Mouse (Mus musculus): ENCODE measurements around the gene Pcmtd2. TPM values are rescaled to one million over a fixed set of nuclear protein-coding genes. Genes with fewer than 3 reads are reported as not detected.

Pcmtd2 gene
- polyA plus RNA-seq, 1 experiment, result 7.6 TPM

- H3K27ac ChIP-seq (ENCODE audit: insufficient read depth, low read depth, low read length), result no peak overlapping the region
- TF ChIP-seq CTCF (IDR thresholded peaks at IDR 0.05; ENCODE audit: extremely low read depth, insufficient read length, insufficient replicate concordance, low read depth, low read length) (no peak), POLR2A (IDR thresholded peaks at IDR 0.05; ENCODE audit: low read depth, low read length) (no peak)
These were observed 633 bp downstream of the Pcmtd2 start for GRCm38 (mm10) chr2:181838293-181838680.

GRCm38 (mm10) chr2:181845709-181846394 lies 8.2 kb downstream of the Pcmtd2 start:
- Histone ChIP-seq H3K27me3 (ENCODE audit: control insufficient read depth, insufficient read depth, low read length) (no peaks in the 10 kb centered on the region), H3K36me3 (ENCODE audit: control insufficient read depth, insufficient read depth, low read length) (peaks cover 28% of the 10 kb centered on the region), H3K4me1 (ENCODE audit: control insufficient read depth, insufficient read depth, insufficient read length, low read length) (no peaks in the 10 kb centered on the region), H3K4me3 (ENCODE audit: low read depth, low read length) (no peak overlapping the region), H3K27ac (ENCODE audit: insufficient read depth, low read depth, low read length) (no peak overlapping the region)
- TF ChIP-seq POLR2A (IDR thresholded peaks at IDR 0.05; ENCODE audit: low read depth, low read length) (no peak), CTCF (IDR thresholded peaks at IDR 0.05; ENCODE audit: extremely low read depth, insufficient read length, insufficient replicate concordance, low read depth, low read length) (no peak)
- WGBS, result 28% methylated on average over 5 of the region's 5 CpGs

More at GRCm38 (mm10) chr2:181838293-181838680, 633 bp downstream of the Pcmtd2 start:
- H3K36me3 ChIP-seq (ENCODE audit: control insufficient read depth, insufficient read depth, low read length), result peaks cover 4% of the 10 kb centered on the region
- WGBS, result 0% methylated on average over 3 of the region's 3 CpGs
- H3K27me3 ChIP-seq (ENCODE audit: control insufficient read depth, insufficient read depth, low read length), result no peaks in the 10 kb centered on the region
- H3K4me1 ChIP-seq (ENCODE audit: control insufficient read depth, insufficient read depth, insufficient read length, low read length), result peaks cover 7% of the 10 kb centered on the region; the same call in 1 of the 2 replicates
- peak overlapping the region; percentile 84; the same call in 1 of the 2 replicates for H3K4me3 ChIP-seq (ENCODE audit: low read depth, low read length)

GRCm38 (mm10) chr2:181863791-181864535 lies 26.3 kb downstream of the Pcmtd2 start, which contains the start of gene Polr3k:
Gene Polr3k, plus strand, starts transcription at chr2:181864337.
- Histone ChIP-seq H3K4me3 (ENCODE audit: low read depth, low read length) (peak within 1 kb of the TSS; percentile 80), H3K27me3 (ENCODE audit: control insufficient read depth, insufficient read depth, low read length) (no peaks in the 10 kb centered on the region), H3K4me1 (ENCODE audit: control insufficient read depth, insufficient read depth, insufficient read length, low read length) (0 out of 2 replicates have a peak, but pooled peaks cover 3% of the 10 kb centered on the region), H3K27ac (ENCODE audit: insufficient read depth, low read depth, low read length) (peak within 1 kb of the TSS; percentile 26; the same call in 1 of the 2 replicates), H3K36me3 (ENCODE audit: control insufficient read depth, insufficient read depth, low read length) (peaks cover 5% of the 10 kb centered on the region)
- no peak for TF ChIP-seq CTCF (IDR thresholded peaks at IDR 0.05; ENCODE audit: extremely low read depth, insufficient read length, insufficient replicate concordance, low read depth, low read length)
- peak; percentile 54 for TF ChIP-seq POLR2A (IDR thresholded peaks at IDR 0.05; ENCODE audit: low read depth, low read length)
- WGBS, result under 1% methylated on average over 35 of the region's 35 CpGs

GRCm38 (mm10) chr2:181864536-181864860 lies 26.8 kb downstream of the Pcmtd2 start:
- H3K36me3 ChIP-seq (ENCODE audit: control insufficient read depth, insufficient read depth, low read length), result peaks cover 5% of the 10 kb centered on the region

GRCm38 (mm10) chr2:181866931-181867330 lies 29.3 kb downstream of the Pcmtd2 start:
- H3K4me3 ChIP-seq (ENCODE audit: low read depth, low read length), result no peak overlapping the region
- H3K36me3 ChIP-seq (ENCODE audit: control insufficient read depth, insufficient read depth, low read length), result peaks cover 7% of the 10 kb centered on the region
- WGBS, result 43% methylated on average over 5 of the region's 5 CpGs
- TF ChIP-seq CTCF (IDR thresholded peaks at IDR 0.05; ENCODE audit: extremely low read depth, insufficient read length, insufficient replicate concordance, low read depth, low read length), result peak; percentile 24; the same call in 1 of the 2 replicates
- no peak for TF ChIP-seq POLR2A (IDR thresholded peaks at IDR 0.05; ENCODE audit: low read depth, low read length)
- no peak overlapping the region for H3K27ac ChIP-seq (ENCODE audit: insufficient read depth, low read depth, low read length)
- no peaks in the 10 kb centered on the region for H3K27me3 ChIP-seq (ENCODE audit: control insufficient read depth, insufficient read depth, low read length)
- H3K4me1 ChIP-seq (ENCODE audit: control insufficient read depth, insufficient read depth, insufficient read length, low read length), result 0 out of 2 replicates have a peak, but pooled peaks cover 3% of the 10 kb centered on the region

More at GRCm38 (mm10) chr2:181864536-181864860, 26.8 kb downstream of the Pcmtd2 start:
- 0 out of 2 replicates have a peak, but pooled peaks cover 3% of the 10 kb centered on the region for H3K4me1 ChIP-seq (ENCODE audit: control insufficient read depth, insufficient read depth, insufficient read length, low read length)
- WGBS, result under 1% methylated on average over 22 of the region's 22 CpGs
- TF ChIP-seq CTCF (IDR thresholded peaks at IDR 0.05; ENCODE audit: extremely low read depth, insufficient read length, insufficient replicate concordance, low read depth, low read length) (no peak), POLR2A (IDR thresholded peaks at IDR 0.05; ENCODE audit: low read depth, low read length) (no peak; the same call in 1 of the 2 replicates)
- peak overlapping the region; percentile 80 for H3K4me3 ChIP-seq (ENCODE audit: low read depth, low read length)
- peak overlapping the region; percentile 26; the same call in 1 of the 2 replicates for H3K27ac ChIP-seq (ENCODE audit: insufficient read depth, low read depth, low read length)
- H3K27me3 ChIP-seq (ENCODE audit: control insufficient read depth, insufficient read depth, low read length), result no peaks in the 10 kb centered on the region

- 92% methylated on average over 2 of the region's 2 CpGs for WGBS
- H3K36me3 ChIP-seq (ENCODE audit: control insufficient read depth, insufficient read depth, low read length), result peaks cover 9% of the 10 kb centered on the region
These were observed 33.4 kb downstream of the Pcmtd2 start for GRCm38 (mm10) chr2:181871039-181871438.

GRCm38 (mm10) chr2:181878903-181879302 lies 41.2 kb downstream of the Pcmtd2 start:
- TF ChIP-seq CTCF (IDR thresholded peaks at IDR 0.05; ENCODE audit: extremely low read depth, insufficient read length, insufficient replicate concordance, low read depth, low read length), result no peak
- no peak for TF ChIP-seq POLR2A (IDR thresholded peaks at IDR 0.05; ENCODE audit: low read depth, low read length)
- no peaks in the 10 kb centered on the region; the same call in 1 of the 2 replicates for H3K4me1 ChIP-seq (ENCODE audit: control insufficient read depth, insufficient read depth, insufficient read length, low read length)
- H3K27me3 ChIP-seq (ENCODE audit: control insufficient read depth, insufficient read depth, low read length), result no peaks in the 10 kb centered on the region
- WGBS, result 69% methylated on average over 1 of the region's 1 CpGs
- peaks cover under 1% of the 10 kb centered on the region; the same call in 1 of the 2 replicates for H3K36me3 ChIP-seq (ENCODE audit: control insufficient read depth, insufficient read depth, low read length)
- H3K27ac ChIP-seq (ENCODE audit: insufficient read depth, low read depth, low read length), result no peak overlapping the region
- H3K4me3 ChIP-seq (ENCODE audit: low read depth, low read length), result no peak overlapping the region

More at GRCm38 (mm10) chr2:181871039-181871438, 33.4 kb downstream of the Pcmtd2 start:
- H3K27me3 ChIP-seq (ENCODE audit: control insufficient read depth, insufficient read depth, low read length), result no peaks in the 10 kb centered on the region
- TF ChIP-seq POLR2A (IDR thresholded peaks at IDR 0.05; ENCODE audit: low read depth, low read length) (no peak), CTCF (IDR thresholded peaks at IDR 0.05; ENCODE audit: extremely low read depth, insufficient read length, insufficient replicate concordance, low read depth, low read length) (no peak)
- no peak overlapping the region for H3K27ac ChIP-seq (ENCODE audit: insufficient read depth, low read depth, low read length)
- H3K4me3 ChIP-seq (ENCODE audit: low read depth, low read length), result no peak overlapping the region
- no peaks in the 10 kb centered on the region for H3K4me1 ChIP-seq (ENCODE audit: control insufficient read depth, insufficient read depth, insufficient read length, low read length)

Data from small intestine, adult 2 months (tissue).